Mouse (Mus musculus): Measurements from ENCODE around the gene Tssk1. TPM values are rescaled to one million over a fixed set of nuclear protein-coding genes. Genes with fewer than 3 reads are reported as not detected.

The Tssk1 gene
- polyA plus RNA-seq, 1 experiment from 2014 or later: not detected

GRCm38 (mm10) chr16:17898462-17898861, 4.4 kb downstream of the Tssk1 start, which contains the start of the genes Dgcr2 and Tssk2:
Gene Dgcr2, minus strand, starts transcription at chr16:17898562.
Gene Tssk2, plus strand, starts transcription at chr16:17898637.
- no peaks in the 10 kb centered on the region for H3K27me3 ChIP-seq
- H3K27ac ChIP-seq (replicated peaks): no peak within 1 kb of the TSS
- H3K4me2 ChIP-seq (replicated peaks): no peak within 1 kb of the TSS
- H3K9ac ChIP-seq: no peak within 1 kb of the TSS
- H3K36me3 ChIP-seq: peaks cover 50% of the 10 kb centered on the region
- no peaks in the 10 kb centered on the region for H3K9me3 ChIP-seq (replicated peaks)
- H3K4me3 ChIP-seq (replicated peaks): no peak within 1 kb of the TSS
- 90% methylated on average over 14 of the region's 14 CpGs for WGBS
- H3K4me1 ChIP-seq: no peaks in the 10 kb centered on the region
- no peak for ATAC-seq (ENCODE audit: insufficient number of reproducible peaks, low FRiP score, low TSS enrichment, low read depth)

GRCm38 (mm10) chr16:17911052-17911595, 17.1 kb downstream of the Tssk1 start, which contains the start of gene Ess2:
Gene Ess2, minus strand, starts transcription at chr16:17911348.
- WGBS: 0% methylated on average over 35 of the region's 35 CpGs
- Histone ChIP-seq H3K4me1 (peaks cover 22% of the 10 kb centered on the region), H3K27me3 (peaks cover 46% of the 10 kb centered on the region), H3K27ac (replicated peaks) (peak within 1 kb of the TSS; percentile 35; the same call in 1 of the 2 replicates), H3K36me3 (peaks cover 33% of the 10 kb centered on the region), H3K9me3 (replicated peaks) (no peaks in the 10 kb centered on the region), H3K9ac (peak within 1 kb of the TSS; percentile 68), H3K4me3 (replicated peaks) (peak within 1 kb of the TSS; percentile 68), H3K4me2 (replicated peaks) (peak within 1 kb of the TSS; percentile 87)
- ATAC-seq (ENCODE audit: insufficient number of reproducible peaks, low FRiP score, low TSS enrichment, low read depth): peak; percentile 93

- no peak within 1 kb of the TSS for H3K27ac ChIP-seq (replicated peaks)
- H3K9ac ChIP-seq: no peak within 1 kb of the TSS; the same call in 1 of the 2 replicates
- H3K4me1 ChIP-seq: peaks cover 22% of the 10 kb centered on the region
- H3K36me3 ChIP-seq: no peaks in the 10 kb centered on the region
- under 1% methylated on average over 106 of the region's 106 CpGs for WGBS
- H3K4me3 ChIP-seq (replicated peaks): peak within 1 kb of the TSS; percentile 43
- H3K4me2 ChIP-seq (replicated peaks): peak within 1 kb of the TSS; percentile 79
- no peaks in the 10 kb centered on the region for H3K9me3 ChIP-seq (replicated peaks)
- peaks cover 75% of the 10 kb centered on the region for H3K27me3 ChIP-seq
- ATAC-seq (ENCODE audit: insufficient number of reproducible peaks, low FRiP score, low TSS enrichment, low read depth): no peak
These were observed 20.6 kb downstream of the Tssk1 start, which contains the start of gene Gsc2 for GRCm38 (mm10) chr16:17914307-17915249. Gene Gsc2, minus strand, starts transcription at chr16:17915059.

- peak overlapping the region; percentile 79; the same call in 1 of the 2 replicates for H3K4me3 ChIP-seq (replicated peaks)
- peak overlapping the region; percentile 93 for H3K4me2 ChIP-seq (replicated peaks)
- 12% methylated on average over 20 of the region's 20 CpGs for WGBS
- peaks cover 22% of the 10 kb centered on the region for H3K4me1 ChIP-seq
- peaks cover 50% of the 10 kb centered on the region for H3K27me3 ChIP-seq
- H3K27ac ChIP-seq (replicated peaks): no peak overlapping the region
- peaks cover 9% of the 10 kb centered on the region for H3K36me3 ChIP-seq
- H3K9me3 ChIP-seq (replicated peaks): no peaks in the 10 kb centered on the region
- H3K9ac ChIP-seq: no peak overlapping the region
- no peak for ATAC-seq (ENCODE audit: insufficient number of reproducible peaks, low FRiP score, low TSS enrichment, low read depth)
These were observed 26.6 kb downstream of the Tssk1 start for GRCm38 (mm10) chr16:17920586-17920985.

- ATAC-seq (ENCODE audit: insufficient number of reproducible peaks, low FRiP score, low TSS enrichment, low read depth): peak; percentile 90
- Histone ChIP-seq H3K9me3 (replicated peaks) (no peaks in the 10 kb centered on the region), H3K27me3 (peaks cover 40% of the 10 kb centered on the region), H3K4me1 (peaks cover 25% of the 10 kb centered on the region), H3K9ac (peak overlapping the region; percentile 88), H3K4me2 (replicated peaks) (peak overlapping the region; percentile 93), H3K36me3 (peaks cover 18% of the 10 kb centered on the region), H3K27ac (replicated peaks) (peak overlapping the region; percentile 89), H3K4me3 (replicated peaks) (peak overlapping the region; percentile 79)
- WGBS: 2% methylated on average over 47 of the region's 47 CpGs
These were observed 27.5 kb downstream of the Tssk1 start for GRCm38 (mm10) chr16:17921325-17922162.

- Histone ChIP-seq H3K4me3 (replicated peaks) (peak overlapping the region; percentile 79), H3K27me3 (peaks cover 34% of the 10 kb centered on the region), H3K9ac (peak overlapping the region; percentile 88), H3K4me2 (replicated peaks) (peak overlapping the region; percentile 93), H3K36me3 (peaks cover 18% of the 10 kb centered on the region), H3K4me1 (peaks cover 32% of the 10 kb centered on the region), H3K27ac (replicated peaks) (peak overlapping the region; percentile 89), H3K9me3 (replicated peaks) (no peaks in the 10 kb centered on the region)
- WGBS: under 1% methylated on average over 14 of the region's 14 CpGs
- no peak for ATAC-seq (ENCODE audit: insufficient number of reproducible peaks, low FRiP score, low TSS enrichment, low read depth)
These were observed 28.1 kb downstream of the Tssk1 start for GRCm38 (mm10) chr16:17922163-17922538.

- peak overlapping the region; percentile 67 for H3K9ac ChIP-seq
- peaks cover 25% of the 10 kb centered on the region for H3K4me1 ChIP-seq
- peak overlapping the region; percentile 86 for H3K4me3 ChIP-seq (replicated peaks)
- H3K36me3 ChIP-seq: peaks cover 18% of the 10 kb centered on the region
- WGBS: under 1% methylated on average over 72 of the region's 72 CpGs
- no peaks in the 10 kb centered on the region for H3K9me3 ChIP-seq (replicated peaks)
- no peak; the same call in none of the 2 replicates for ATAC-seq (ENCODE audit: insufficient number of reproducible peaks, low FRiP score, low TSS enrichment, low read depth)
- no peaks in the 10 kb centered on the region for H3K27me3 ChIP-seq
- peak overlapping the region; percentile 96 for H3K4me2 ChIP-seq (replicated peaks)
- peak overlapping the region; percentile 83 for H3K27ac ChIP-seq (replicated peaks)
These were observed 33.5 kb downstream of the Tssk1 start for GRCm38 (mm10) chr16:17927351-17928082.

- H3K4me2 ChIP-seq (replicated peaks): peak within 1 kb of the TSS; percentile 96
- H3K4me3 ChIP-seq (replicated peaks): peak within 1 kb of the TSS; percentile 86
- H3K4me1 ChIP-seq: peaks cover 21% of the 10 kb centered on the region
- no peaks in the 10 kb centered on the region for H3K27me3 ChIP-seq
- no peaks in the 10 kb centered on the region for H3K9me3 ChIP-seq (replicated peaks)
- H3K27ac ChIP-seq (replicated peaks): peak within 1 kb of the TSS; percentile 83
- WGBS: under 1% methylated on average over 47 of the region's 47 CpGs
- peak; percentile 73 for ATAC-seq (ENCODE audit: insufficient number of reproducible peaks, low FRiP score, low TSS enrichment, low read depth)
- peak within 1 kb of the TSS; percentile 67 for H3K9ac ChIP-seq
- H3K36me3 ChIP-seq: peaks cover 18% of the 10 kb centered on the region
These were observed 34.1 kb downstream of the Tssk1 start, which contains the start of gene Slc25a1 for GRCm38 (mm10) chr16:17928087-17928580. Gene Slc25a1, minus strand, starts transcription at chr16:17928219.

- 0 out of 2 replicates have a peak overlapping the region, but pooled peaks have one; percentile 67 for H3K9ac ChIP-seq
- WGBS: 1% methylated on average over 9 of the region's 9 CpGs
- peaks cover 18% of the 10 kb centered on the region for H3K36me3 ChIP-seq
- H3K4me1 ChIP-seq: peaks cover 18% of the 10 kb centered on the region
- H3K4me2 ChIP-seq (replicated peaks): peak overlapping the region; percentile 96
- peak overlapping the region; percentile 86 for H3K4me3 ChIP-seq (replicated peaks)
- peak overlapping the region; percentile 83 for H3K27ac ChIP-seq (replicated peaks)
- ATAC-seq (ENCODE audit: insufficient number of reproducible peaks, low FRiP score, low TSS enrichment, low read depth): 0 out of 2 replicates have a peak, but pooled peaks have one; percentile 11
- no peaks in the 10 kb centered on the region for H3K9me3 ChIP-seq (replicated peaks)
- no peaks in the 10 kb centered on the region for H3K27me3 ChIP-seq
These were observed 34.6 kb downstream of the Tssk1 start for GRCm38 (mm10) chr16:17928627-17929104.

- H3K9me3 ChIP-seq (replicated peaks): no peaks in the 10 kb centered on the region
- peaks cover 18% of the 10 kb centered on the region for H3K36me3 ChIP-seq
- peaks cover 18% of the 10 kb centered on the region for H3K4me1 ChIP-seq
- no peak for ATAC-seq (ENCODE audit: insufficient number of reproducible peaks, low FRiP score, low TSS enrichment, low read depth)
- H3K27ac ChIP-seq (replicated peaks): 0 out of 2 replicates have a peak overlapping the region, but pooled peaks have one; percentile 83
- no peak overlapping the region for H3K9ac ChIP-seq
- no peak overlapping the region for H3K4me2 ChIP-seq (replicated peaks)
- H3K27me3 ChIP-seq: no peaks in the 10 kb centered on the region
- no peak overlapping the region for H3K4me3 ChIP-seq (replicated peaks)
- 13% methylated on average over 2 of the region's 2 CpGs for WGBS
These were observed 35.2 kb downstream of the Tssk1 start for GRCm38 (mm10) chr16:17929211-17929610.
